Mouse (Mus musculus) frontal cortex, postnatal 10 days (tissue): Measurements from ENCODE around the gene Mon1a.

ENCODE experiments used
- DNase-seq, 2 experiments: peaks; one replicate each; pipeline ENCODE4 v3.0.0; 2022; ENCODE audit warnings: low spot score in 2 of 2, mixed read lengths in 1 of 2

Mon1a gene

DNA sequence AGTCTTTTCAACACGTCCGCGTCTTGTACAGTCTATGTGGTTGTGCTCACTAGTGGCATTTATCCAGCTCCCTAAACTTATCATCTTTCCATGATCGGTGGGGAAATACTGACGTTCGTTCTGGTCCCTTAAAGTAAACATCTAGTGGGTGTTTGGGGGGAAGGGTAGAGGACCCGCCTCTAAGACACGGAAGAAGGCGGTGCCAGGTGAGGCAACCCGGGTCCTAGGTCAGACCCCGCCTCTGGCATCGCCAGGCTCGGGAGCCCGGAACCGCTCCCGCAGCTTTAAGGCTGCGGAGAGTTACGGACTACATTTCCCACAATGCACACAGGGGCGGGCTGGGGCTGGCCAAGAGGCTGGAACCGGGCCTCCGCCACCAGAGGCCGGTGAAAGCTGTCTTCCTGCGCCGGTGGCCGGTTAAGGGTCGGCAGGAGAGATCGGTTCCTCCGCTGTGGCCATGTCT, at the start of gene Mon1a:
Mon1a (plus strand) TSS at position 348 of the 463 bp plus-strand sequence.
- DNase-seq: peak; percentile 45 to 78

DNA sequence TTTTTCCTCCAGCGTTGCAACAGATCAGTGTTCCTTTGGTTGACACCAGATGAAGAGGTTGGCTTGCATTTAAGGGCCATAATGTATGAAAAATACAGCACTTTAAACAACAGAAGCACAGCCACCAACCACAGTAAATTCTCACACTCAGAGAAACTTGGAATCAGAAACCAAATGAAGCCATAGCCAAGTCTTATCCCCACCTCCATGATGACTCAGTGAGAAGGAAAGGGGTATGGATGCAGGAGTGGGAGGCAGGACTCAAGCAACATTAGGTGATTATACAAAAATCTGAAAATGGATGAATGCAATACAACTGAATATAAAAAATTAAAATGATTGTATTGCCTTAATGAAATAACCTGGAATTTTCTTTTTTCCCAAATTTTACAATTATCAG, 49.1 kb upstream of the Mon1a start:
- DNase-seq: no peak

GRCm38 (mm10) chr9:107842709-107843108, 45.2 kb upstream of the Mon1a start:
- no peak for DNase-seq

DNA sequence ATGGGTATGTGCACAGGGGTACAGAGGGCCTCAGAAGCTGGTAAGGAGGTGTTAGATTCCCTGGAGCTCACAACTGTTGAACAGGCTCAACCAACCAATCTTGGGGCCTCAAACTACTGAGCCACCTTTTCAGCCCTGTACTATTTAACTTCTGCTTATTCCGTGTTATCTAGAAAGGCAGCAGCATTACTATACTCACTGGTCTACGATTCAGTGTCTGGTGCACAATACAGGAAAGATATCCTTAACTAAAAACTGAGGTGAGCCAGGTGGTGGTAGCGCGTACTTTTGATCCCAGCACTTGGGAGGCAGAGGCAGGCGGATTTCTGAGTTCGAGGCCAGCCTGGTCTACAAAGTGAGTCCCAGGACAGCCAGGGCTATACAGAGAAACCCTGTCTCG, 39.0 kb upstream of the Mon1a start:
- DNase-seq: no peak

DNA sequence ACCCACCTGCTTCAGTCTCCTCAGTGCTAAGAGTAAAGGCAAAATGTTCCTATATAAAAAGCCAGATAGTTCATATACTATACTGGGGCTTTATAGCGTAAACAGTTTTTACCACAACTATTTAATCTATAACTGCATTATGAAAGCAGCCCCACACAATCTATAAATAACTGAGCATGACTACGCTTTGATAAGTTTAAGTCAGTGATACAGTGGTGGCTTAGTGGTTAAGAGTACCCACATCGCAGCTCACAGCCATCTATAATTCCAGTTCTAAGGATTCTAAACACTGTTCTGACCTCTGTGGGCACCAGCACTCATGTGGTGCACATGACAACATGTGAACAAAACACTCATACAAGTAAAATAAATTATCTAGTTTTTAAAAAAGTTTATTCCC, 29.6 kb upstream of the Mon1a start:
- no peak for DNase-seq

DNA sequence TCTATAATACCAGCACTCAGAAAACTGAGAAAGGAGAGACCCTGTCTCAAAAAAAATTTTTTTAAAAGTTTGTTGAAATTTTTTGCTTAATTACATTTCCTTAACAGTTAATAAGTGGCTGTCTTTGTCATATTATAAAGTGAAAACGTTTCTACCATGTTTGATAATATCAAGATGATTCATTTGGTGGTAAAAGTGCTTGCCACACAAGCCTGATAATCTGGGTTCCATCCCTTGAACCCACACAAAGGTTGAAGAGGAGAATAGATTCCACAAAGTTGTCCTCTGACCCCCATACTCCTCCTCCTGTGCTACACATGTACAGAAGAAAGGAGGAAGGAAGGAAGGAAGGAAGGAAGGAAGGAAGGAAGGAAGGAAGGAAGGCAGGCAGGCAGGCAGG, 23.5 kb upstream of the Mon1a start:
- no peak for DNase-seq

DNA sequence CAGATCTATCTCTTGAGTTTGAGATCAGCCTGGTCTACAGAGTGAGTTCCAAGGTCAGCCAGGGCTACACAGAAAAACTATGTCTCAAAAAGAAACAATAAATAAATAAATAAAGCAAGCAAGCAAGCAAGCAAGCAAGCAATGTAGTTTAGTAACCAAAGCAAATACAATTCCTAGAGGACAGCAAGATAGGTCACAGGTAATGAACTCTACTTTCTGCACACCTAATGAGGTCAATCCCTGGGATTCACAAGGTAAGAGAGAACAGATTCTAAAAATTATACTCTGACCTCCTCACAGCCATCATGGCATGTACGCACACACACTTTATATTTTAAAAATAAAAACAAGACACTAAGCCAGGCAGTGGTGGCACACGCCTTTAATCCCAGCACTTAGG, 21.9 kb upstream of the Mon1a start:
- DNase-seq: no peak

DNA sequence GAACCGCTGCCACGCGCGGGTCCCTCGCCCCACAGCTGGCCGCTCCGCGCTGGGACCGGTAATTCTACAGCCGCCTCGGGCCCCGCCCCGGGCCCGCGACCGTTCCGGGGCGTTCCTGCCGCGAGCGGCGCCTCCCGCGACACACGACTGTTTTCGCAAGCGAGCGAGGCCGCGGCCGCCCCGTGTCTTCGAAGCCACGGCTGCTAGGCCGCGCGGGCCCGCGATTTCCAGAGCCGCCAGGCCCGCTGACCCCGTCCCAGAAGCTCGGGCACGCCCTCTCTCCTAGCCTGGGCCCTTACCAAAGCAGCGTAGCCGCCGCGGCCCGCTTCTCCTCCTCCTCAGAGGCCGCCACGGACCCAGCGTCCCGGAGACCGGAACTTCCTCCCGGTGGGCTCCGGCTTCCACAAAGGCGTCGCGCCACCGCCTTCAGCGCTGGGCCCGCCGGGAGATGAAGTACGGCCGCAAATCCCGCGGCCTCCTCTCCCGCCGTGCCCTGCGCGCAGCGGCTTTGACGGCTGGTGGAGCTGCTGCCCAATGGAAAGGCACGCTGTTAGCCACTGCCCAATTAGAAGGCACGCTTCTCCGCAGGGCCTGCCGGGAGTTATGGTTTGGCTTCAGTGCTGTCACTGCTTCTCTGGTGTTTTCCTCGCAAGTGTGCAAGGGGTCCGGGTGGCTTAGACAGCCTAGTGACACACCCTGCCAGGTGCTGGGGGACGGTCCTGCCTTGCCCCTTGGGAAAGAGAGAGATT, 15.4 kb upstream of the Mon1a start:
- peak; percentile 92 to 95 for DNase-seq

- no peak for DNase-seq
Measured at GRCm38 (mm10) chr9:107873137-107873536, 14.8 kb upstream of the Mon1a start, which contains the start of gene Rbm6. Gene Rbm6 (minus strand): TSS chr9:107873237.

DNA sequence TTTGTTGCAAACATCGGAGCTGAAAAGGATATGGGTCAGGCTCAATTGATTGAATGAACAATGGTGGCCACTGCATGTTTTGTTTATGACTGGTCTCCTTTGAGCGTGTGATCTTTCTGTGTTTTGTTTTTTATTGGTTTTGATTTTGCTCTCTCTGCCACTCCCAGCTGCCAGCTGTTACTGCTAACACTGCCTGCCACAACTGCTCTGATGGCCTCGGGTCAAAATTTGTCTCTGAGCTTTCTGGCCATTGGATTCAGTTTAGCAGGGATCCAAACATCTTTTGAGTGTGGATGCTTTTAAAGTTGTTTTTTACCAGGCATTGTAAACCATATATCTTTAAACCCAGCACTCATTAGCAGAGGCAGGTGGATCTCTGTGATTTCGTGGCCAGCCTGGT, 7.5 kb upstream of the Mon1a start:
- DNase-seq: no peak

DNA sequence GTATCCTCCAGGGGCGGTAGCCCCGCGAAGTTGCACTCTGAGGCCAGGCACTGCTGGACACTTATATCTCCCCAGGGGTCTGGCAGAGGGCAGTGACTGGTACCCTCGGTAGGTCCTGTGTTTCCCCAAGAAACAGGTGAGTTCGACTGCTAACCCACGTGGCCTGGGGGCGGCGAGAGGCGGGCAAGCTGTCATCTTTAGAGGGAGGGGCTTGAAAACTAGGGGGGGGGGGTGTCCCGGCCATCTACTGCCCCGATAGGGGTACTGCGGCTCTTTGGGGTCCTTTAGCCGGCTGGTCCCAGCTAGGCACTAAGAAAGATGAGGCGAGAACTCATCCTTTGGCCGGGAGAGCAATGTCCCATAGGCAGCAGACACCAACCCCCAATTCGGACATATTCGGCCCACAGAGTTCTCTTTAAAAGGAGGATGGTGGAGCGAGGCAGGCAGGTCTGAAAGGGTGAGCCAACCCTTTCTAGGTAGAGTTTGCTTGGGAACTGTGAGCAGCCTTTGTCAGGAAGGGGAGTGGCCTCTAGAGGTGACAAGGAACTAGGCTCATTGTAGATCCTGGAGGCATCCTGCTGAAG, 408 bp downstream of the Mon1a start:
- peak in 1 of 2 experiments; percentile 40 for DNase-seq

DNA sequence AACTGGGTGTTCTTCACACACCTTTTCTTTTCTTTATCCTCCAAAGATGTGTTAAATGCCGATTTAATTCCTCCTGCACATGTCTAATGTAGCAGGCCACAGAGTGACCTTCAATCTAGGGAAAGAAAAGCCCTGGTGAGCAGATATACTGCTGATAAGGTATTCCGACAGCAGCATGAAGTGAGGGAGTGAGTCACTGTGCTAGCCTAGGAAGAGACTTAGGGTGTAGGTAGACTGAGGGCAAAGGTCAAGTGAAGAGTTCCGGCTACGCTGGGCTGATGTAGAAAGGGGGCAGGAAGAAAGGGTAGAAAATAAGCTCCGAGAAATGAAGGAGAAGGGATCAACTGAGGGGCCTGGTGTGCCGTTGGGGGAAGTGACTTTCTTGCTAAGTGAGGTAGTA, 2.3 kb downstream of the Mon1a start:
- no peak for DNase-seq

DNA sequence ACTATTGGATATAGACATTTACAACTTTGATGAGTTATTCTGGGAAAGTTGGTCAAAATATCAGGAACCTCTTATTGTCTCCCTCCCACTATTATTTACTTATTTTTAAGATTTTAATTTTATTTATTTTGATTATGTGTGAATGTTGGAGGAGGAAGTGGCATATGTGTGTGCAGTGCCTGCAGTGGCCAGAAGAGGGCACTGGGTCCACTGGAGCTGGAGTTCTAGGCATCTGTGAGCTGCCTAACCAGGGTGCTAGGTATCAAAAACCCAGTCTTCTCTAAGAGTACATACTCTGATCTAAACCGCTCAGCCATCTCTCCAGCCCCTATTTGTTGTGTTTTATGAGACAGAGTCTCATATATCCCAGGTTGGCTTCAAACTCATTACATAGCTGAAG, 3.1 kb downstream of the Mon1a start:
- DNase-seq: no peak

DNA sequence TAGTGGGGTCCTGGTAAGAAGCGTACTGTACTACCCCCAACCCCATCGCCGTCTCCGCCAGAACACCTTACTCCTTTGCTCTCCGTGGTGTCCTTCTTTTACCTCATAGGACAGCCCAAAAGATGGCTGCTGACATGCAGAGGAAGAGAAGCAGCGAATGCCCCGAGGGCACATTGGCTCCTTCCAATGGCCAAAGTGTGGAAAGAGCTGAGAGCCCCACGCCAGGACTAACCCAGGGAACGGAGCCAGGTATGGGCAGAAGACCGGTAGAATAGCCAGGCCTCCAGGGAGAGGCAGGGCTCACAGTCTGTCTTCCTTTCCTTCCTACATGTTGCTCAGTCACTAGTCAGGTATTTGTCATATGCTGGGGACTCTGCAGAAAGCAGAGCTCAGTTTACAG, 10.6 kb downstream of the Mon1a start:
- DNase-seq: no peak

GRCm38 (mm10) chr9:107899855-107900254, 11.9 kb downstream of the Mon1a start:
- no peak for DNase-seq

DNA sequence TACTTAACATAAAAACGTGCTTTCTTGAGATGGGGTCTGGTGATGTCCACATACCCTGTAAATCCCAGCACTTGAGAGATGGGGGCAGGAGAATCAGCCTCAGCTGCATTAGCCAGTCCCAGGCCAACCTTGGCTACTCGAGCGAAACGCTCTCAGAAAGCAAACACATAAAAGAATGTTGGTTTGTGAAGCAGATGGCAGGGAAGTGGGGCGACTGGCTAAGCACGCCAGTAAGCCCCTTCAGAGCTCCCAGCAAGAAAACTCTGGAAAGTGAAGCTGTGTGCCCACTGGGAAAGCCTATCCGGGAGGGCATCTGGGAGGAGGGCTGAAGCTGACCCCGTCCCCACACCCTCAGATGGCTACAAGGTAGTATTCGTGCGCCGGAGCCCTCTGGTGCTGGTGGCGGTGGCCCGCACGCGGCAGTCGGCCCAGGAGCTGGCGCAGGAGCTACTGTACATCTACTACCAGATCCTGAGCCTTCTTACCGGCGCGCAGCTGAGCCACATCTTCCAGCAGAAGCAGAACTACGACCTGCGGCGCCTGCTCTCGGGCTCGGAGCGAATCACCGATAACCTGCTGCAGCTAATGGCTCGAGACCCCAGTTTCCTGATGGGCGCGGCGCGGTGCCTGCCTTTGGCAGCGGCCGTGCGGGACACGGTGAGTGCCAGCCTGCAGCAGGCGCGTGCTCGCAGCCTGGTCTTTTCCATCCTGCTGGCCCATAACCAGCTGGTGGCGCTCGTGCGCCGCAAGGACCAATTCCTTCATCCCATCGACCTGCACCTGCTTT, 13.1 kb downstream of the Mon1a start:
- DNase-seq: peak; percentile 70 to 80

DNA sequence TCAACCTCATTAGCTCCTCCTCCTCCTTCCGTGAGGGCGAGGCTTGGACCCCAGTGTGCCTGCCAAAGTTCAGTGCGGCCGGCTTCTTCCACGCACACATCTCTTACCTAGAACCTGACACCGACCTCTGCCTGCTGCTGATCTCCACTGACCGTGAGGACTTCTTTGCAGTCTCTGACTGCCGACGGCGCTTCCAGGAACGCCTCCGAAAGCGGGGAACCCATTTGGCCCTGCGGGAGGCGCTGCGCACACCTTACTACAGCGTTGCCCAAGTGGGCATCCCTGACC, 13.6 kb downstream of the Mon1a start:
- no peak for DNase-seq

GRCm38 (mm10) chr9:107904726-107905125, 16.8 kb downstream of the Mon1a start:
- DNase-seq: peak; percentile 64 to 85

GRCm38 (mm10) chr9:107906252-107906966, 18.5 kb downstream of the Mon1a start, which contains the start of gene Mst1r:
Gene Mst1r (plus strand): TSS chr9:107906873.
- no peak for DNase-seq

DNA sequence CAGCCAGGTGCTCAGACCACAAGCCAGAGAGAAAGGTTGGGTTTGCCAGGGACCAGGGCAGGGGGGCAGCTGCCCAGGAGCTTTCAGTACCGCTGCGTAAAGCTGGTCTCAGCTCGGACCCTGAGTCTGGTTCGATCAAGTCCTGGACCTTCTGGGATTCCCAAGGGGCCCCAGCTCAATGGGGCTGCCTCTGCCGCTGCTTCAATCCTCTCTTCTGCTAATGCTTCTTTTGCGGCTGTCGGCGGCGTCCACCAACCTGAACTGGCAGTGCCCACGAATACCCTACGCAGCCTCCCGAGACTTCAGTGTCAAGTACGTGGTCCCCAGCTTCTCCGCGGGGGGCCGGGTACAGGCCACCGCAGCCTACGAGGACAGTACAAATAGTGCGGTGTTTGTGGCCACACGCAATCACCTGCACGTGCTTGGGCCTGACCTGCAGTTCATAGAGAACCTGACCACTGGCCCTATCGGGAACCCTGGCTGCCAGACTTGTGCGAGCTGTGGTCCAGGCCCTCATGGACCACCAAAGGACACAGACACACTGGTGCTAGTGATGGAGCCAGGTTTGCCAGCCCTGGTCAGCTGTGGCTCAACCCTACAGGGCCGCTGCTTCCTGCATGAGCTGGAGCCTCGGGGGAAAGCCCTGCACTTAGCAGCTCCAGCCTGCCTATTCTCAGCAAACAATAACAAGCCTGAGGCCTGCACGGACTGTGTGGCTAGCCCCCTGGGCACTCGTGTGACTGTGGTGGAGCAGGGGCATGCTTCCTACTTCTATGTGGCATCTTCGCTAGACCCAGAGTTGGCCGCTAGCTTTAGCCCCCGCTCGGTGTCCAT, 19.2 kb downstream of the Mon1a start:
- DNase-seq: no peak

DNA sequence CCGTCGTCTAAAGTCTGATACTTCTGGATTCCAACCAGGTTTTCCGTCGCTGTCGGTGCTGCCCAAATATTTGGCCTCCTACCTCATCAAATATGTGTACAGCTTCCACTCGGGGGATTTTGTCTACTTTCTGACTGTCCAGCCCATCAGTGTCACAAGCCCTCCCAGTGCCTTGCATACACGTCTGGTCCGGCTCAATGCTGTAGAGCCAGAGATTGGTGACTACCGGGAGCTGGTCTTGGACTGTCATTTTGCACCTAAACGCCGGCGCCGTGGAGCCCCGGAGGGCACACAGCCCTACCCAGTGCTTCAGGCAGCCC, 19.8 kb downstream of the Mon1a start:
- no peak for DNase-seq
